Mouse (Mus musculus) forebrain, embryonic 14.5 days (tissue): ENCODE data around the gene Gm21936. TPM values are rescaled to one million over a fixed set of nuclear protein-coding genes. Genes with fewer than 3 reads are reported as not detected.
"Not testable (repeated sequence)": the region's sequence is repeated elsewhere in the genome, so short reads cannot be mapped to it uniquely, and the experiment has no call there.

Experiments
- ATAC-seq: fragments of 200-750 bp; cut with Nextera tagmentation; 2 replicates; pipeline ENCODE4 v1.8.0; 2017; ENCODE audit warnings: mild to moderate bottlenecking, moderate library complexity
- DNase-seq: peaks from one replicate; pipeline ENCODE4 v3.0.0-alpha.2; 2015; ENCODE audit warnings: low spot score
- H3K27ac ChIP-seq: fragments of 300-500 bp; sonication (generic); 2 replicates; pipeline ENCODE4 v1.5.1; 2014; ENCODE audit warnings: low read depth, mild to moderate bottlenecking, control low read depth, low read length, moderate library complexity
- H3K27me3 ChIP-seq: fragments of 300-500 bp; sonication (generic); replicated peaks from 2 replicates; pipeline ENCODE4 v1.6.1; 2014; ENCODE audit warnings: low read length, control low read depth, mixed read lengths; ENCODE audit not compliant: control insufficient read depth, insufficient read depth
- H3K36me3 ChIP-seq: fragments of 300-500 bp; sonication (generic); 2 replicates; pipeline ENCODE4 v1.6.1; 2014; ENCODE audit warnings: low read length, control low read depth; ENCODE audit not compliant: control insufficient read depth, insufficient read depth
- H3K4me1 ChIP-seq: fragments of 300-500 bp; sonication (generic); 2 replicates; pipeline ENCODE4 v1.6.1; 2014; ENCODE audit warnings: antibody characterized with exemption, low read length, control low read depth; ENCODE audit not compliant: control insufficient read depth, insufficient read depth
- H3K4me2 ChIP-seq: fragments of 300-500 bp; sonication (generic); 2 replicates; pipeline ENCODE4 v1.6.1; 2014; ENCODE audit warnings: mild to moderate bottlenecking, control low read depth, low read length
- H3K4me3 ChIP-seq: fragments of 300-500 bp; sonication (generic); 2 replicates; pipeline ENCODE4 v1.5.1; 2014; ENCODE audit warnings: low read depth, low read length, control low read depth
- H3K9ac ChIP-seq: fragments of 300-500 bp; sonication (generic); 2 replicates; pipeline ENCODE4 v1.6.1; 2014; ENCODE audit warnings: mild to moderate bottlenecking, low read length, control low read depth, moderate library complexity
- H3K9me3 ChIP-seq: fragments of 300-500 bp; sonication (generic); replicated peaks from 2 replicates; pipeline ENCODE4 v1.6.1; 2016; ENCODE audit warnings: low read length, control low read depth, mixed read lengths; ENCODE audit not compliant: control insufficient read depth
- WGBS: fragments of 180-500 bp; shearing (Covaris S2); extraction: QIAGEN DNeasy Blood & Tissue Kit; methylation state at CpG from one replicate; pipeline ENCODE4 v1.1.7; 2014; 5-methylcytosine and 5-hydroxymethylcytosine counted together
- polyA plus RNA-seq: library from polyadenylated mRNA; unstranded; fragments of >200 nt; fragmentation: Nextera tagmentation; extraction: Ambion mirVana; gene quantifications from 2 replicates; pipeline ENCODE4 v1.2.1, GENCODE M21; 2014

The Gm21936 gene
- not detected in 2 replicates for polyA plus RNA-seq

DNA sequence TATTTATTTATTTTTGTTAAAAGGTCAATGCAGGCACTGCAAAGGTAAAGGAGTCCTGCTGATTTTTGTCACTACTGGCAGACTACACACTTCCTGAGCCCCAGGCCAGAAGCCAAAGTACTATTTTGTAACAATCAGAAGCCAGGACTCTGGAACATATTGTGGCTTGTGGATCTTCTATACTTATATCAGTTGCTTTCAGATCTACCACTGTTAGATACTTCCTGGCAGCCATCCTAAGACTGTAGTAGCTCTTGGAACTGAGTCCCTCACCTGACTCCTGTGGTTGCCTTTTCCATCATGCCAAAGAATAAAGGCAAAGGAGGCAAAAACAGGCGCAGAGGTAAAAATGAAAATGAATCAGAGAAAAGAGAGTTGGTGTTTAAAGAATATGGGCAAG lies at the start of gene Gm21936:
Gene Gm21936 (plus strand): TSS at position 301 of the 400 bp plus-strand sequence.
- not testable (repeated sequence) for DNase-seq

DNA sequence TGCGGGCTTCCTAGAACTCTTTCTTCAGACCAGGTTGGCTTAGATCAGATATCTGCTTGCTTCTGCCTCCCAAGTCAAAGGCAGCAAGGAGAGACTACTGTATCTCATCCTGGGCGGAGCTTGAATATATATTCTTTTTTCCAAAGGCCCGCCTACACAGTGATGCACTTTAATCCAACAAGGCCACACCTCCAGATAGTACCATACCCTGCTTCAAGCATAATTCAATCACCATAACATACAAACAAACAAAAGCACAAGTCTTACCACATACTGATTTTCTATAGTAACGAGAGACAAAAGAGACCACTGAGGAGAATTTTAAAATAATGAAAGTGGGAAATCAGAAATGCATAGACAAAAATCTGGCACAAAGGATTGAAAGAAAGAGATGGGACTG lies 19.7 kb upstream of the Gm21936 start, which contains the start of gene Gm21319:
Gene Gm21319 (minus strand): TSS at position 101 of the 400 bp plus-strand sequence.
- H3K4me1 ChIP-seq, H3K36me3 ChIP-seq, H3K27me3 ChIP-seq, H3K9me3 ChIP-seq, H3K4me2 ChIP-seq, DNase-seq, H3K9ac ChIP-seq, ATAC-seq, H3K4me3 ChIP-seq, H3K27ac ChIP-seq: not testable (repeated sequence)
- 92% methylated on average over 4 of the region's 4 CpGs for WGBS

More for the DNA sequence above, at the start of gene Gm21936:
- H3K9me3 ChIP-seq, H3K36me3 ChIP-seq, H3K4me2 ChIP-seq, H3K9ac ChIP-seq, H3K27ac ChIP-seq, H3K27me3 ChIP-seq, H3K4me1 ChIP-seq, H3K4me3 ChIP-seq, ATAC-seq: not testable (repeated sequence)
- 81% methylated on average over 1 of the region's 1 CpGs for WGBS

DNA sequence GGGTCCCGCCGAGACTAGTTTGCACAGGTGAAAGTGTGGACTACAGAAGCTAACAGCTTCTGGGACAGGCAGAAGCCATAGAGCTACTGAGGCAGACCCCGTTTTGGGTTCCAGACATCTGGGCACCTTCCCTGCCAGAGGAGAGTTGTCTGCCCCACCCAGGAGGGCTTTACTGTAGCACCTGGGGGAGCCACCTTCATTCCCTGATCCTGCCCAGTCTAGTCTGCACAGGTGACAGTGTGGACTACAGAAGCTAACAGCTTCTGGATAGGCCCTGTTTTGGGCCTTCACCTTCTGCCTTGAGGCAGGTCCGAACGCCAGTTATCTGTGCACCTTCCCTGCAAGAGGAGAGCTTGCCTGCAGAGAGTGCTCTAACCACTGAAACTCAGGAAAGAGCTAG lies 2.7 kb downstream of the Gm21936 start:
- not testable (repeated sequence) for H3K9me3 ChIP-seq, H3K9ac ChIP-seq, ATAC-seq, H3K36me3 ChIP-seq, DNase-seq, H3K4me1 ChIP-seq, H3K27me3 ChIP-seq, H3K4me3 ChIP-seq, H3K27ac ChIP-seq, H3K4me2 ChIP-seq
- WGBS = 94% methylated on average over 3 of the region's 5 CpGs

DNA sequence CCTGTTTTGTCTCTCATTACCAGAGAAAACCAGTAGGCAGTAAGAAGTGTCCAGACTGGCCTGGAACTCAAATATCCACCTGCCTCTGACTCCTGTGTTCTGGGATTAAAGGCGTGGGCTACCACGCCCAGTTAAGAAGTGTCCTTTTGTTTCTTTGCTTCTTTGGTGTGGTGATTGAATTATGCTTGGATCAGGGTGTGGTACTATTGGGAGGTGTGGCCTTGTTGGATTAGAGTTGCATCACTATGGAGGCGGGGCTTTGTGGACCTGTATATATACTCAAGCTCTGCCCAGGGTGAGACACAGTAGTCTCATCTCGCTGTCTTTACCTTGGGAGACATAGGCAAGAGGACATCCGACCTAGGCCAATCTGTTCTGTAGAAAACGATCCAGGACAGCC lies 21.0 kb downstream of the Gm21936 start, which contains the start of gene BB287469:
Gene BB287469 (plus strand): TSS at position 301 of the 400 bp plus-strand sequence.
- not testable (repeated sequence) for ATAC-seq
- 91% methylated on average over 3 of the region's 6 CpGs for WGBS

DNA sequence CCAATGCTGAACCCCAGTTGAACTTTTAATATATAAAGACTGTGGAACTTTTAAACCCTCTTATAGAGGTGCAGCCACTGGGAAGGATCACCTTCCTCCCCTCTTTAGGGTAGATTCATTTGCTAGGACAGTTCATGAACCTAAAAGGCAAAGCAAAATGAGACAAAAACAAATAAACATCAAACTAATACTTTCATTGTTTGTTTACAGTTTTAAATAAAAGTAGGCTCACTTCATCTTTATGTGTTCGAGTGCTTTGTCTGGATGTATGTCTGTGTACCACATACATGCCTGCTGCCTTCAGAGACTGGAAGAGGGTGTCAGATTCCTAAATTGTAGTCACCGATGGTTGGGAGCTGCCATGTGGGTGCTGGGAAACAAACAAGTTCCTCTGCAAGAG lies 46.9 kb downstream of the Gm21936 start, which contains the start of gene Gm2001:
Gene Gm2001 (minus strand): TSS at position 101 of the 400 bp plus-strand sequence.
- not testable (repeated sequence) for H3K4me3 ChIP-seq, H3K36me3 ChIP-seq, H3K27me3 ChIP-seq, H3K4me2 ChIP-seq, H3K9me3 ChIP-seq, H3K9ac ChIP-seq, ATAC-seq, H3K27ac ChIP-seq, H3K4me1 ChIP-seq, DNase-seq
- 81% methylated on average over 1 of the region's 2 CpGs for WGBS

More for the DNA sequence above, 21.0 kb downstream of the Gm21936 start, which contains the start of gene BB287469:
- not testable (repeated sequence) for H3K4me1 ChIP-seq, H3K27ac ChIP-seq, H3K9ac ChIP-seq, H3K27me3 ChIP-seq, H3K4me3 ChIP-seq, H3K4me2 ChIP-seq, H3K36me3 ChIP-seq, H3K9me3 ChIP-seq, DNase-seq

Other genes with a start within 250 kb of the Gm21936 start
- gene Oog1, start 192.8 kb upstream of the Gm21936 start, polyA plus RNA-seq = not detected in 2 replicates
- not detected in 2 replicates for gene Gm4027, start 176.6 kb upstream of the Gm21936 start, polyA plus RNA-seq
- not detected in 2 replicates for gene Gm16381, start 150.9 kb upstream of the Gm21936 start, polyA plus RNA-seq
- not detected in 2 replicates for gene Gm21319, start 19.8 kb upstream of the Gm21936 start, polyA plus RNA-seq
- not detected in 2 replicates for gene BB287469, start 21.1 kb downstream of the Gm21936 start, polyA plus RNA-seq
- not detected in 2 replicates for gene Gm2001, start 46.8 kb downstream of the Gm21936 start, polyA plus RNA-seq
- gene Gm2016, start 78.6 kb downstream of the Gm21936 start, polyA plus RNA-seq = not detected in 2 replicates
- not detected in 2 replicates for gene Gm2022, start 99.9 kb downstream of the Gm21936 start, polyA plus RNA-seq
- not detected in 2 replicates for gene Gm2035, start 124.3 kb downstream of the Gm21936 start, polyA plus RNA-seq
- gene Gm2042, start 158.6 kb downstream of the Gm21936 start, polyA plus RNA-seq = not detected in 2 replicates
- not detected in 2 replicates for gene Gm2075, start 216.3 kb downstream of the Gm21936 start, polyA plus RNA-seq
- gene Gm6803, start 223.3 kb downstream of the Gm21936 start, polyA plus RNA-seq = not detected in 2 replicates
- gene Gm2056, start 231.5 kb downstream of the Gm21936 start, polyA plus RNA-seq = not detected in 2 replicates